ENCODE assay signal across 8 mouse cellular contexts in the genomic region with DNA sequence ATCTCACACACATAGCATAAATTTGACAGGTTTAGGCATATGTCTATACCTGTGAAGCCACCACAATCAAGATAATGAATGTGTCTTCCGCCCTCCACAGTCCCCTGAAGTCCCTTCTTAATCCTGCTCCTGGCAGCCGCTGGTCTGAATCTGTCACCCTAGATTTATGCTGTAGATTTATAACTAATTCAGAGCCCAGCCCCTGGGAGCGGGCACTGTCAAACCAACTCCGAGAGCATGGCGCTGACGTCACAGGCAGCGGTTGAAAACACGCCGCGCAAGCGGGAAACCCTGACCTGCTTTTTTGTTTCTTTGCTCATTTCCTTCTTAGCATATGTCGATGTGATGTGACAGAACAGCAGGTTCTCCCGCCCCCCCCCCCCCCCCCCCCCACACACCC. TPM values are rescaled to one million over a fixed set of nuclear protein-coding genes. Genes with fewer than 3 reads are reported as not detected.
DNase-seq lines count a peak whose midpoint lies in the region; ATAC-seq lines count a peak whose summit lies in the region.

No protein-coding gene starts in this region.

- ATAC-seq in heart, embryonic 15.5 days (replicated peaks; ENCODE audit: insufficient number of reproducible peaks, insufficient read depth, low FRiP score, low read depth): no peak
- peak; percentile 55; the same call in 1 of the 2 replicates for ATAC-seq in intestine, embryonic 15.5 days
- ATAC-seq in midbrain, embryonic 14.5 days (ENCODE audit: low FRiP score, low TSS enrichment): peak; percentile 43; the same call in 1 of the 2 replicates

- no peaks in the 10 kb centered on the region for H3K9me3 ChIP-seq in heart, embryonic 15.5 days (replicated peaks)
- no peaks in the 10 kb centered on the region for H3K9me3 ChIP-seq in embryonic facial prominence, embryonic 10.5 days
- no peaks in the 10 kb centered on the region for H3K9me3 ChIP-seq in intestine, embryonic 15.5 days
- no peaks in the 10 kb centered on the region for H3K9me3 ChIP-seq in midbrain, embryonic 14.5 days (ENCODE audit: control insufficient read depth, low read length)

- H3K4me2 ChIP-seq in heart, embryonic 15.5 days: peak overlapping the region; percentile 51
- peak overlapping the region; percentile 48 for H3K4me2 ChIP-seq in intestine, embryonic 15.5 days (replicated peaks)
- peak overlapping the region; percentile 48 for H3K4me2 ChIP-seq in midbrain, embryonic 14.5 days (ENCODE audit: low read length)

- H3K4me1 ChIP-seq in heart, embryonic 15.5 days (replicated peaks): no peaks in the 10 kb centered on the region
- peaks cover 7% of the 10 kb centered on the region; the same call in 1 of the 2 replicates for H3K4me1 ChIP-seq in embryonic facial prominence, embryonic 10.5 days
- no peaks in the 10 kb centered on the region for H3K4me1 ChIP-seq in intestine, embryonic 15.5 days (replicated peaks)
- no peaks in the 10 kb centered on the region for H3K4me1 ChIP-seq in midbrain, embryonic 14.5 days (ENCODE audit: control insufficient read depth, insufficient read depth, low read length)

- WGBS in heart, embryonic 15.5 days: 56% methylated on average over 12 of the region's 13 CpGs
- WGBS in embryonic facial prominence, embryonic 10.5 days: 51% methylated on average over 13 of the region's 13 CpGs
- WGBS in intestine, embryonic 15.5 days: 42% methylated on average over 12 of the region's 13 CpGs
- 38% methylated on average over 12 of the region's 13 CpGs for WGBS in midbrain, embryonic 14.5 days

- 0 out of 2 replicates have a peak overlapping the region, but pooled peaks have one; percentile 3 for H3K4me3 ChIP-seq in heart, embryonic 15.5 days
- peak overlapping the region; percentile 48 for H3K4me3 ChIP-seq in embryonic facial prominence, embryonic 10.5 days
- H3K4me3 ChIP-seq in intestine, embryonic 15.5 days (replicated peaks): no peak overlapping the region; the same call in 1 of the 2 replicates
- peak overlapping the region; percentile 15 for H3K4me3 ChIP-seq in midbrain, embryonic 14.5 days (replicated peaks; ENCODE audit: low read depth, low read length)

- no peak overlapping the region for H3K9ac ChIP-seq in heart, embryonic 15.5 days
- H3K9ac ChIP-seq in intestine, embryonic 15.5 days: no peak overlapping the region
- no peak overlapping the region for H3K9ac ChIP-seq in midbrain, embryonic 14.5 days (replicated peaks; ENCODE audit: low read length)

- H3K27me3 ChIP-seq in heart, embryonic 15.5 days: no peaks in the 10 kb centered on the region
- 0 out of 2 replicates have a peak, but pooled peaks cover 4% of the 10 kb centered on the region for H3K27me3 ChIP-seq in embryonic facial prominence, embryonic 10.5 days (replicated peaks; ENCODE audit: low read depth, poor library complexity, severe bottlenecking)
- no peaks in the 10 kb centered on the region for H3K27me3 ChIP-seq in intestine, embryonic 15.5 days (replicated peaks)
- H3K27me3 ChIP-seq in midbrain, embryonic 14.5 days (ENCODE audit: control insufficient read depth, insufficient read depth, low read length): no peaks in the 10 kb centered on the region

- intact Hi-C loops in left cerebral cortex, postnatal 10 days (cut with DNase I): no loop called here

- H3K27ac ChIP-seq in heart, embryonic 15.5 days: no peak overlapping the region
- no peak overlapping the region for H3K27ac ChIP-seq in embryonic facial prominence, embryonic 10.5 days (replicated peaks)
- H3K27ac ChIP-seq in intestine, embryonic 15.5 days: no peak overlapping the region
- H3K27ac ChIP-seq in midbrain, embryonic 14.5 days (replicated peaks; ENCODE audit: low read depth, low read length): no peak overlapping the region

- H3K36me3 ChIP-seq in heart, embryonic 15.5 days: no peaks in the 10 kb centered on the region
- H3K36me3 ChIP-seq in embryonic facial prominence, embryonic 10.5 days (replicated peaks): no peaks in the 10 kb centered on the region
- no peaks in the 10 kb centered on the region for H3K36me3 ChIP-seq in intestine, embryonic 15.5 days
- no peaks in the 10 kb centered on the region for H3K36me3 ChIP-seq in midbrain, embryonic 14.5 days (ENCODE audit: control insufficient read depth, insufficient read depth, low read length)

- no peak for DNase-seq in heart, adult 11 months
- peak; percentile 32 for DNase-seq in embryonic facial prominence, embryonic 10.5 days (ENCODE audit: low spot score)
- DNase-seq in midbrain, embryonic 14.5 days: peak; percentile 80
- DNase-seq in thymus, postnatal 4 days: peak; percentile 72
- no peak for DNase-seq in urinary bladder, postnatal 4 days (ENCODE audit: low spot score in 2 of 2)
- DNase-seq in left cerebral cortex, postnatal 10 days (ENCODE audit: extremely low spot score in 1 of 2, low spot score in 2 of 2): no peak

RNA-seq across cellular contexts. Expression of a gene that starts 25.3 kb away (rescaled TPM):
- 34.5 and 39.6 TPM in 2 replicates for polyA plus RNA-seq in heart, embryonic 15.5 days (2015; fragmentation: Nextera tagmentation; extraction: Ambion mirVana)
- 39.9 and 43.0 TPM in 2 replicates for polyA plus RNA-seq in embryonic facial prominence, embryonic 10.5 days (2016; fragmentation: Nextera tagmentation; extraction: Ambion mirVana)
- polyA plus RNA-seq in intestine, embryonic 15.5 days (2015; fragmentation: Nextera tagmentation; extraction: Ambion mirVana): 41.3 and 43.7 TPM in 2 replicates
- 17.2 and 23.3 TPM in 2 replicates for polyA plus RNA-seq in midbrain, embryonic 14.5 days (2014; fragmentation: Nextera tagmentation; extraction: Ambion mirVana)
- total RNA-seq in left cerebral cortex, postnatal 10 days (2021): 10 to 100 TPM; 46.1 to 49.5 TPM

Comparison
In these comparisons a context has a peak if more than half of its experiments do, and no peak if none do; other contexts are left out.
1. DNase-seq: peak in embryonic facial prominence, embryonic 10.5 days (single experiment), midbrain, embryonic 14.5 days (single experiment) and thymus, postnatal 4 days (single experiment); none in heart, adult 11 months (single experiment), urinary bladder, postnatal 4 days (0 of 2) and left cerebral cortex, postnatal 10 days (0 of 2).
2. Peak in every context shown above with its lines, with median percentiles within 50 percentile points of each other: H3K4me2 ChIP-seq.